Mouse (Mus musculus): ENCODE data around the gene Nsmce4a. TPM values are rescaled to one million over a fixed set of nuclear protein-coding genes. Genes with fewer than 3 reads are reported as not detected.

Nsmce4a gene
- 223 and 239 TPM in 2 replicates for polyA plus RNA-seq (2014; fragmentation: Nextera tagmentation; extraction: Ambion mirVana)

DNA sequence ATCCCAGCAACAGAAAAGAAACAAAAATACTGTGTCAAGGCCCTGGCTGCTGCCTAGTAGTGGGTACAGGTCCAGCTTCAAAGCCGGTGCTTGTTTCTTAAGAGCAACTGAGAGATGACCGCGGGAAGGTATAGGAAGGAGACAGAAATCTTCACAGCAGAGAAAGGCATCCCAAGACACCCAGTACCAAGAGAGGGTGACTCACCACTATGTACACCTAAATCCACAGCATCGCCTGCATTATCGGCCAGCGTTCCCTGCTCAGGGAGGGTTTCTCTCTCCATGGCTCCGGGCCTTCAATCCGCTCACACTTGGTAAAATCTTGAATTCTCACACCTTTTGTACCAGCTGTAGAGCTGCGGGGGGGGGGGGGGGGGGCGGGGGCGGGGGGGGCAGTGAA, at the start of gene Nsmce4a:
Gene Nsmce4a, minus strand, starts transcription at position 298 of the 400 bp plus-strand sequence.
- H3K27ac ChIP-seq (ENCODE audit: low read depth, low read length): no peak within 1 kb of the TSS
- DNase-seq (ENCODE audit: low spot score, missing footprints) (peak; percentile 64), ATAC-seq (ENCODE audit: low FRiP score) (no peak)
- H3K4me3 ChIP-seq (ENCODE audit: low read depth, low read length): no peak within 1 kb of the TSS
- WGBS: 95% methylated on average over 8 of the region's 11 CpGs
- no peaks in the 10 kb centered on the region for H3K27me3 ChIP-seq (ENCODE audit: control insufficient read depth, insufficient read depth, low read length)
- H3K9ac ChIP-seq (ENCODE audit: low read length): no peak within 1 kb of the TSS
- H3K36me3 ChIP-seq (ENCODE audit: control insufficient read depth, insufficient read depth, low read length): no peaks in the 10 kb centered on the region
- H3K9me3 ChIP-seq (ENCODE audit: control insufficient read depth, low read length): no peaks in the 10 kb centered on the region
- no peaks in the 10 kb centered on the region for H3K4me1 ChIP-seq (ENCODE audit: control insufficient read depth, insufficient read depth, low read length)
- no peak within 1 kb of the TSS for H3K4me2 ChIP-seq

DNA sequence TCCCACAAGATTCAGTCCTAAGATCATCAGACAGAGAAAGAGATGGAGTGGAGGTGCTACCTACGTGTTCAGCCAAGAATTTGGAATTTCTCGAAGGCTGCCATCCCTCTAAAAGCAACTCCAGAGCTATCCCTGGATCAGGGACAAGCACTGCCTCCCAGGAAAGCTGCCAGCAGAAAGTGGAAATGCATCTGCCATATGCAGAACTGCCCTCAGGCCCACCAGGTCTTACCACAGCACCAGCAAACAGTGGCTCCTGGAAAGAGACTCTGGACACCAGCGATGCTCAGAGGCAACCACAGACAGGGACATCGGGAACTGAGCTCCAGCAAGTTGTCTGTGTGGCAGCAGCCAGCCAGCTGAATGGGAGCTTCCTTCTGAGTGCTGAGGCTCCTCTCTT, 49.4 kb upstream of the Nsmce4a start:
- H3K9me3 ChIP-seq (ENCODE audit: control insufficient read depth, low read length): no peaks in the 10 kb centered on the region
- H3K4me2 ChIP-seq: no peak overlapping the region
- H3K9ac ChIP-seq (ENCODE audit: low read length): no peak overlapping the region
- H3K4me3 ChIP-seq (ENCODE audit: low read depth, low read length): no peak overlapping the region
- no peak overlapping the region for H3K27ac ChIP-seq (ENCODE audit: low read depth, low read length)
- ATAC-seq (ENCODE audit: low FRiP score) (no peak), DNase-seq (ENCODE audit: low spot score, missing footprints) (no peak)
- WGBS: 94% methylated on average over 4 of the region's 4 CpGs
- H3K36me3 ChIP-seq (ENCODE audit: control insufficient read depth, insufficient read depth, low read length): no peaks in the 10 kb centered on the region
- no peaks in the 10 kb centered on the region for H3K4me1 ChIP-seq (ENCODE audit: control insufficient read depth, insufficient read depth, low read length)
- H3K27me3 ChIP-seq (ENCODE audit: control insufficient read depth, insufficient read depth, low read length): no peaks in the 10 kb centered on the region

DNA sequence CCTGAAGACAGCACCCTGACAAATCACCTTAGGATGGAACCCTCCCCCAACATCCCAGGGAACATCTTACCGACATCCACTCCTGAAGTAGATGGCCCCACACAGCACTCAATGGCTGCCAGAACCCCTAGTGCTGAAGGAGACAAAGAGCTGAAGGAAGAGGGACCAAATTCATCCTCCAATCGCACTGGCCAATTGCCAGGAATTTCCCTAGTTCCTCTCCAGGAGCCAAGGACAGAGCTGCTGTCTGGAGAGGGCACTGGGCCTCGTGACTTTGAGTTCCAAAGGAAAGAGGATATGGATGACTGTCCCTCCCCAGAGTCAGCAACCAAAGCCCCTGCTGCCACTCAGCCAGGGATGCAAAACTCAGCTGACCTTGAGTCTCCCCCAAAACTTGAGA, 49.0 kb upstream of the Nsmce4a start:
- no peaks in the 10 kb centered on the region for H3K4me1 ChIP-seq (ENCODE audit: control insufficient read depth, insufficient read depth, low read length)
- no peaks in the 10 kb centered on the region for H3K9me3 ChIP-seq (ENCODE audit: control insufficient read depth, low read length)
- no peak for ATAC-seq (ENCODE audit: low FRiP score)
- no peak overlapping the region for H3K4me3 ChIP-seq (ENCODE audit: low read depth, low read length)
- H3K36me3 ChIP-seq (ENCODE audit: control insufficient read depth, insufficient read depth, low read length): no peaks in the 10 kb centered on the region
- no peaks in the 10 kb centered on the region for H3K27me3 ChIP-seq (ENCODE audit: control insufficient read depth, insufficient read depth, low read length)
- 57% methylated on average over 3 of the region's 3 CpGs for WGBS
- H3K27ac ChIP-seq (ENCODE audit: low read depth, low read length): no peak overlapping the region
- no peak overlapping the region for H3K9ac ChIP-seq (ENCODE audit: low read length)
- no peak overlapping the region for H3K4me2 ChIP-seq
- DNase-seq (ENCODE audit: low spot score, missing footprints): no peak

DNA sequence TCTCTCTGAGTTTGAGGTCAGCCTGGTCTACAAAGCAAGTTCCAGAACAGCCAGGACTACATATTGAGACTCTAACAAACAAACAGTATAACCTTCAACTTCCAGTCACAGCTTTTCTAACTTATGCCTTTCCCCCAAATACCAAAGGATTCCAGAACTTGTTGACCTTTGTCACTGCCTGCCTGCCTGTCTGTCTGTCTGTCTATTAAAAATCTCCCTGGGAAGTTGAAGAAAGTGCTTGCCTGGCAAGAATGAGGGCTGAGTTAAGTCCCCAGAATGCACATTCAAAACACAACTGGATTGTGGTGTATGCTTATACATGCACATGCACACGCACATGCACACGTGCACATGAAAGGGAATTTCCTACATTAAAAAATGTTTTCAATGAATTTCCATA, 48.1 kb upstream of the Nsmce4a start:
- DNase-seq (ENCODE audit: low spot score, missing footprints) (no peak), ATAC-seq (ENCODE audit: low FRiP score) (no peak)
- Histone ChIP-seq H3K4me1 (ENCODE audit: control insufficient read depth, insufficient read depth, low read length) (no peaks in the 10 kb centered on the region), H3K27ac (ENCODE audit: low read depth, low read length) (no peak overlapping the region), H3K4me3 (ENCODE audit: low read depth, low read length) (no peak overlapping the region), H3K36me3 (ENCODE audit: control insufficient read depth, insufficient read depth, low read length) (no peaks in the 10 kb centered on the region), H3K27me3 (ENCODE audit: control insufficient read depth, insufficient read depth, low read length) (no peaks in the 10 kb centered on the region), H3K9ac (ENCODE audit: low read length) (no peak overlapping the region), H3K4me2 (no peak overlapping the region), H3K9me3 (ENCODE audit: control insufficient read depth, low read length) (no peaks in the 10 kb centered on the region)
- WGBS: 92% methylated on average over 2 of the region's 2 CpGs

DNA sequence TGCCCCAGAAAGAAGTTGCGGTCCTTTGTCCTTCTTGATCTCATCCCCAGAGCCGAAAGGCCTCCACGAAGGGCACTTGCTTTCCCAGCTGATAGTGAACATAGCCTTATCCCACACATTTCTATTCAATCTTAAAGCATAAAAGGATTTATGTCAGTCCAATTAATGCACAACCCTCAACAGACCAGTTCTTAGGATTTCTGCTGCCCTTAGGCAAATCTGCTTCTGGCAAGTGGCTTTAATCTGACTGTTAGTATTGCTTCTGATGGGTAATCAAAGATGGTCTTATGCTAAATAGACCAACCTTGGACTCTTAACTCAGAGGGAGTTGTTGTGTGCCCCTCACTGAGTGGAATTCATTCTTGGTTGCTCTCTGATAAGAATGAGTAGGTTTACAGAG, 44.7 kb upstream of the Nsmce4a start:
- no peaks in the 10 kb centered on the region for H3K4me1 ChIP-seq (ENCODE audit: control insufficient read depth, insufficient read depth, low read length)
- H3K36me3 ChIP-seq (ENCODE audit: control insufficient read depth, insufficient read depth, low read length): no peaks in the 10 kb centered on the region
- no peak for ATAC-seq (ENCODE audit: low FRiP score)
- H3K9me3 ChIP-seq (ENCODE audit: control insufficient read depth, low read length): no peaks in the 10 kb centered on the region
- H3K4me3 ChIP-seq (ENCODE audit: low read depth, low read length): no peak overlapping the region
- no peak for DNase-seq (ENCODE audit: low spot score, missing footprints)
- no peak overlapping the region for H3K4me2 ChIP-seq
- H3K27ac ChIP-seq (ENCODE audit: low read depth, low read length): no peak overlapping the region
- 60% methylated on average over 3 of the region's 3 CpGs for WGBS
- no peak overlapping the region for H3K9ac ChIP-seq (ENCODE audit: low read length)
- H3K27me3 ChIP-seq (ENCODE audit: control insufficient read depth, insufficient read depth, low read length): no peaks in the 10 kb centered on the region

DNA sequence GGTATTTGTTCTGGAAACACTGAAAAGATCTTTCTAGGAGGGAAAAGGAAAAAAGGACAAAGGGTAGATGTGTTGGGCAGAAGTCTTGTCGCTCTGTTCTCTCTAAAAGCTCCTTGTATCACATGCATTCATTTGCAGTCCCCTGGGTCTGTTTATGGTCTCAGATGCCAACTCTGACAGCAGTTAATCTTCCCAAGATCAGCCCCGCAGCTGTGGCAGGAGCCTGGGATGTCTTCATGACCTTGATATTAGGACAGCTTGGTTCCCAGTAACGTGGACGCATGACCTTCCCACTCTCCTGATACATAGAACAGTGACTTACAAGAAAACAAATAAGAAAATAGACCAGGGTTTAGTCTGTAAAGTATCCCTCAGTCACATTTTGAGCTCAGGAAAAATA, 41.1 kb upstream of the Nsmce4a start:
- Histone ChIP-seq H3K27ac (ENCODE audit: low read depth, low read length) (no peak overlapping the region), H3K4me3 (ENCODE audit: low read depth, low read length) (no peak overlapping the region), H3K9ac (ENCODE audit: low read length) (no peak overlapping the region), H3K9me3 (ENCODE audit: control insufficient read depth, low read length) (no peaks in the 10 kb centered on the region), H3K27me3 (ENCODE audit: control insufficient read depth, insufficient read depth, low read length) (no peaks in the 10 kb centered on the region), H3K4me1 (ENCODE audit: control insufficient read depth, insufficient read depth, low read length) (no peaks in the 10 kb centered on the region), H3K4me2 (no peak overlapping the region), H3K36me3 (ENCODE audit: control insufficient read depth, insufficient read depth, low read length) (no peaks in the 10 kb centered on the region)
- DNase-seq (ENCODE audit: low spot score, missing footprints) (no peak), ATAC-seq (ENCODE audit: low FRiP score) (no peak)
- 76% methylated on average over 4 of the region's 4 CpGs for WGBS

DNA sequence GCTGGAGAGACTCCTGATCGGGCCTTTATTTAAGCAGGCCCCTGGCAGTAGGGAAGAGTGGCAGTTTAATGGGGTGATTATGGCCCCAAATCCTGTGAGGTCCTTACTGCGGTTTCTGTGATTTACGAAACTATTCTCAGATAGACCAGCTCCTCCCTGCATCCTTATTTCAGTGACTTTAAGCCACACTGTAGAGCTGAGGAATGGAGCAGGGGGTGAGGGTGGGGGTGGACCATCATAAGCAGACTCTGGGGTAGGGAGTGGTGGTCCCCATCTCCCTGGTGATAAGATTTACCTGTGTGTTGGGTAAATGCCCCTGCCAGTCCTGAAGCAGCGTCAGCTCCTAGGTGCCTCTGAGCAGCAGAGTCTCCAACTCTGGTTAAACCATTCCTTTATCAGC, 34.0 kb upstream of the Nsmce4a start:
- WGBS: 78% methylated on average over 4 of the region's 4 CpGs
- Histone ChIP-seq H3K4me1 (ENCODE audit: control insufficient read depth, insufficient read depth, low read length) (no peaks in the 10 kb centered on the region), H3K36me3 (ENCODE audit: control insufficient read depth, insufficient read depth, low read length) (no peaks in the 10 kb centered on the region), H3K4me2 (no peak overlapping the region), H3K4me3 (ENCODE audit: low read depth, low read length) (no peak overlapping the region), H3K27ac (ENCODE audit: low read depth, low read length) (no peak overlapping the region), H3K27me3 (ENCODE audit: control insufficient read depth, insufficient read depth, low read length) (no peaks in the 10 kb centered on the region), H3K9me3 (ENCODE audit: control insufficient read depth, low read length) (no peaks in the 10 kb centered on the region), H3K9ac (ENCODE audit: low read length) (no peak overlapping the region)
- no peak for ATAC-seq (ENCODE audit: low FRiP score)
- no peak for DNase-seq (ENCODE audit: low spot score, missing footprints)

DNA sequence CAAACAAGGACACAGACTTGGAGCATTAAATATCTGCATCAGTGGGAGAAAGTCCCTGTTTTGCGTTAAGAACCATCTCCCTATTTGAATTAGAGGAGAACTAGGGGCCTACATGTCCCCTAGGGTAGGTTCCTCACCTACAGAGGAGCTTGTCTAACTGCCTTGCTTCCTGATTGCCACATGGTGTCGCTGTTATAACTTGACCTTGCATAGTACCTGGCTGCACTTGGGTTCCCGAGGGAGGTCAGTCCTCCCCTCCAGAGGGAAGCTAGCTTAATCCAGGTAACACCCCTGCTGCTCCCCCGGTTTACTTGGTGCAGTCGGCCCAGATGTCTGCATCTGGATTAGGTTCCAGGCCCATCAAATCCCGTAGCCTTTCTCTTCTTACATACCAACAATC, 32.2 kb upstream of the Nsmce4a start:
- Histone ChIP-seq H3K4me2 (no peak overlapping the region), H3K9ac (ENCODE audit: low read length) (no peak overlapping the region), H3K27ac (ENCODE audit: low read depth, low read length) (no peak overlapping the region), H3K36me3 (ENCODE audit: control insufficient read depth, insufficient read depth, low read length) (no peaks in the 10 kb centered on the region), H3K4me1 (ENCODE audit: control insufficient read depth, insufficient read depth, low read length) (no peaks in the 10 kb centered on the region), H3K9me3 (ENCODE audit: control insufficient read depth, low read length) (no peaks in the 10 kb centered on the region), H3K4me3 (ENCODE audit: low read depth, low read length) (no peak overlapping the region), H3K27me3 (ENCODE audit: control insufficient read depth, insufficient read depth, low read length) (no peaks in the 10 kb centered on the region)
- ATAC-seq (ENCODE audit: low FRiP score) (no peak), DNase-seq (ENCODE audit: low spot score, missing footprints) (peak; percentile 82)
- 34% methylated on average over 6 of the region's 6 CpGs for WGBS

DNA sequence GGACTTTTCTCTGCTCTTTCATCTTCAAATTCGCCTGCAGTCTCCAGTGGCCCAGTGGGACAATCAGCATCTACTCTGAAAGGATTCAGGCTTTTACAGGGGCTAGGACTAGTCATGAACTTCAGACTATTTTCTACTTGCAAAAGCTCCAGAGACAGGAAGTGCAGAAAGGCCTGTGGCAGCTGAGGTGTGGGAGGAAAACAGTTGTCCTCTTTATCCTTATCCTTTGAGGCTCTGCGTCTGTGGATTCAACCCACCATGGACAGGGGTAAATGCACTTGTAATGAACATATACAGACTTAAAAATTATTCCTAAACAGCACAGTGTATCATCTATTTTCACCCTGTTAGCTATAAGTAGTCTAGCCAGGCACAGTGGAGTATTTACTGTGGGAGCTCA, 31.5 kb upstream of the Nsmce4a start:
- Histone ChIP-seq H3K9me3 (ENCODE audit: control insufficient read depth, low read length) (no peaks in the 10 kb centered on the region), H3K27ac (ENCODE audit: low read depth, low read length) (no peak overlapping the region), H3K27me3 (ENCODE audit: control insufficient read depth, insufficient read depth, low read length) (no peaks in the 10 kb centered on the region), H3K4me2 (no peak overlapping the region), H3K36me3 (ENCODE audit: control insufficient read depth, insufficient read depth, low read length) (no peaks in the 10 kb centered on the region), H3K4me3 (ENCODE audit: low read depth, low read length) (no peak overlapping the region), H3K4me1 (ENCODE audit: control insufficient read depth, insufficient read depth, low read length) (no peaks in the 10 kb centered on the region), H3K9ac (ENCODE audit: low read length) (no peak overlapping the region)
- 85% methylated on average over 2 of the region's 2 CpGs for WGBS
- DNase-seq (ENCODE audit: low spot score, missing footprints) (no peak), ATAC-seq (ENCODE audit: low FRiP score) (no peak)

DNA sequence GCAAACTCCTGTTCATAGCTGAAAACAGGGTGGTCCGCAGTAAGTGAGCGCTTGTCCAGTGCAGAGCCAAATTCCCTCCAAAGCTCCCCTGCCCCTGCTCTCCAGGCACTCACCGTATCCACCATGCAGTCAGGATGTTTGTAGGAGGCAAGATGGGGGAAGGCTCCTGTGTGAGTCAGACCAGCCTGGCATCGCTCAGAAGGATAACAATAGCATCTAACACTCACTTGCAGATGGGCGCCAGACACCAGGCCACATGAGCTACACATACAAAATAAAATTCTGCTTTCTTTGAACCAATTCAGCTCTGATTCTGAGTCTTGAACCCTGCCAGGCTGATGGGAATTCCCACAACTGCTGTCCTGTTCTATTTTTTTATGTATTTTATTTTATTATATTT, 30.6 kb upstream of the Nsmce4a start:
- Histone ChIP-seq H3K9ac (ENCODE audit: low read length) (no peak overlapping the region), H3K27ac (ENCODE audit: low read depth, low read length) (no peak overlapping the region), H3K9me3 (ENCODE audit: control insufficient read depth, low read length) (no peaks in the 10 kb centered on the region), H3K4me3 (ENCODE audit: low read depth, low read length) (no peak overlapping the region), H3K4me1 (ENCODE audit: control insufficient read depth, insufficient read depth, low read length) (no peaks in the 10 kb centered on the region), H3K27me3 (ENCODE audit: control insufficient read depth, insufficient read depth, low read length) (no peaks in the 10 kb centered on the region), H3K4me2 (no peak overlapping the region), H3K36me3 (ENCODE audit: control insufficient read depth, insufficient read depth, low read length) (no peaks in the 10 kb centered on the region)
- WGBS: 90% methylated on average over 5 of the region's 5 CpGs
- ATAC-seq (ENCODE audit: low FRiP score) (no peak), DNase-seq (ENCODE audit: low spot score, missing footprints) (peak; percentile 4)
